Mouse (Mus musculus): Measurements from ENCODE around the gene Strn3. TPM values are rescaled to one million over a fixed set of nuclear protein-coding genes. Genes with fewer than 3 reads are reported as not detected.

The Strn3 gene
- polyA plus RNA-seq, 1 experiment from 2014 or later: 63.6 TPM

DNA sequence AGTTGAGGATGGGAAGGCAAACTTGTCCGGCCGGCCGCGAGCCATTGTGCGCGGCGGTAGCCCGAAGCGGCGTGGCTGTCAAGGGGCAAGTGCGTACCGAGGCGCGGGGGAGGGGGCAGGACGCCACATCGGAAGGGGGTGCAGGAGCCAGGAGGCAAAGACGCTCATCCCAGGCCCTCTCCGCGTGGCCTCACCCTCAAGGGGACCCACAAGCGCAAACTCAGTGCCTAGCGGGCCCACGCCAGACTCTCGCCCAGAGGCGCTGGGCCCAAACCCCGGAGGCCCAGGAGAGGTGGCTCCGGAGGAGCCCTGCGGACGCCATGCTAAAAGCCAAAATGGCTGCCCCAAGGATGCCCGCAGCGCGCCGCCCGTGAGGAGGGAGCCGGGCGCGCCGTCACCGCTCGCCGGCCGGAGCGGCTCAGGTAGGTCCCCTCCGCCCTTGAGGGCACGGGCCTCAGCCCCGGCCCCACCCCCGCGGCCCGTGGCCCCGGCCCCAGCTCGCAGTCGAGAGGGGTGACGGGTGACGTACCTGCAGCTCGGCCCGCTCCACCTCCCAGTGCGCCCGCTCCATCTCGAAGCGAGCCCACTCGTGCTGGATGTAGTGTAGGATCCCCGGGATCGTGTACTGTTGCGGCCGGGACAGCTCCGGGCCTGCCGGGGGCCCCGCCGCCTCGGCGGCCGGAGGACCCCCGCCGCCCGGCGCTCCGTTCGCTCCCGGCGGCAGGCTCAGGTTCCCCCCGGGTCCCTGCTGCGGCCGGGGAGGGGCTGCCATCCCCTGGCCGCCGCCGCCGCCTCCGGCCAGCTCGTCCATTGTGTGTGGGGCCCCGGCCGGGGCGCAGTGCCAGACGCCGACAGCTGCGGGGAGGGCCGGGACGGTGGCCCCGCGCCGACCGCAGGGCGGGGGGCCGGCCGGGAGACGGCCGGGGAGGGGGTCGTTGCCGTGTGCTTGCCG lies 528 bp downstream of the Strn3 start, which contains the start of gene Ap4s1:
TSS of gene Ap4s1 (plus strand) at position 141 of the 952 bp plus-strand sequence.
- Histone ChIP-seq H3K4me2 (replicated peaks; ENCODE audit: low read depth, low read length) (peak within 1 kb of the TSS; percentile 54), H3K9ac (replicated peaks; ENCODE audit: low read depth, low read length) (peak within 1 kb of the TSS; percentile 99), H3K4me3 (ENCODE audit: low read depth, low read length) (peak within 1 kb of the TSS; percentile 96), H3K27ac (ENCODE audit: low read length) (peak within 1 kb of the TSS; percentile 100), H3K36me3 (ENCODE audit: control insufficient read depth, insufficient read depth, low read length) (no peaks in the 10 kb centered on the region), H3K27me3 (ENCODE audit: control insufficient read depth, insufficient read depth, low read length) (no peaks in the 10 kb centered on the region), H3K9me3 (ENCODE audit: control insufficient read depth, low read depth, low read length) (no peaks in the 10 kb centered on the region), H3K4me1 (ENCODE audit: control insufficient read depth, insufficient read depth, low read length) (peaks cover 13% of the 10 kb centered on the region)
- ATAC-seq (ENCODE audit: insufficient number of reproducible peaks, insufficient read depth, low FRiP score, low read depth): peak; percentile 70
- WGBS: under 1% methylated on average over 90 of the region's 108 CpGs

DNA sequence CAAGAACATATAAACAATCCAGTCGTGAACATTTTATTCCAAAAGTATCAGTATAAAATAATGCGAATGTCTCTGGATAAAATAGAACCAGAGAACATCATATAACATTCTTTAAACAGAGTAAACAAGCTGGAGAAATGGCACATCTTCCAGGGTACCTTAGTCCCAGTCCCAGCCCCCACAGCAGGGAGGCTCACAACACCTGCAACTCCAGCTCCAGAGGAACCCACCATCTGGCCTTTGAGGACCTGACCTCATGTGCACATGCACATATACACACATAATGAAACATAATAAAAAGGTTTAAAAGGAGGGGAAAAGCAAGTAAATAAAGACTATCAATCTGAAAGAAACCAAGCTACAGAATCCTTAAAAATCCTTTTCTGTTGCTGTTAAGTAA lies 3.2 kb downstream of the Strn3 start:
- no peak overlapping the region for H3K9ac ChIP-seq (replicated peaks; ENCODE audit: low read depth, low read length)
- ATAC-seq (ENCODE audit: insufficient number of reproducible peaks, insufficient read depth, low FRiP score, low read depth): no peak
- peaks cover 11% of the 10 kb centered on the region for H3K4me1 ChIP-seq (ENCODE audit: control insufficient read depth, insufficient read depth, low read length)

DNA sequence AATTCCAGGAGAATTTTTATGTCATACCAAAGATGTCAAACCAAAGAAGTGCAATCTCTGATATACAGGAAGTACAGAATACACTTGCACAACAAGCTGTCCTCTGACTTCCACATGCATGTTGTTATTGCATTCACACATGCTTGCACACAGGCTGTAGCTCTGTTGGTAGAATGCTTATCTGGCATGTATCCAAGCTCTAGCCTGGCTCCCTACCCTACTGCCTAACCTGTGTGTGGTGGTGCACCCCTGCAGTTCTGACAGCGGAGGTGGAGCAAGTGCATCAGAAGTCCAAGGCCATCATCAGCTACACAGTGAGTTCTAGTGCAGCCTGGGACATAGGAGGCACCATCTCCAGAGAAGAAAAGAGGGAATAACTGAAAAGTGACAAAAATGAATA lies 12.9 kb downstream of the Strn3 start:
- ATAC-seq (ENCODE audit: insufficient number of reproducible peaks, insufficient read depth, low FRiP score, low read depth): no peak
- WGBS: 73% methylated on average over 1 of the region's 1 CpGs
- no peaks in the 10 kb centered on the region for H3K27me3 ChIP-seq (ENCODE audit: control insufficient read depth, insufficient read depth, low read length)
- H3K36me3 ChIP-seq (ENCODE audit: control insufficient read depth, insufficient read depth, low read length): no peaks in the 10 kb centered on the region
- H3K4me2 ChIP-seq (replicated peaks; ENCODE audit: low read depth, low read length): no peak overlapping the region
- H3K9me3 ChIP-seq (ENCODE audit: control insufficient read depth, low read depth, low read length): no peaks in the 10 kb centered on the region
- H3K4me3 ChIP-seq (ENCODE audit: low read depth, low read length): no peak overlapping the region
- H3K9ac ChIP-seq (replicated peaks; ENCODE audit: low read depth, low read length): no peak overlapping the region
- 0 out of 2 replicates have a peak, but pooled peaks cover 5% of the 10 kb centered on the region for H3K4me1 ChIP-seq (ENCODE audit: control insufficient read depth, insufficient read depth, low read length)
- no peak overlapping the region for H3K27ac ChIP-seq (ENCODE audit: low read length)

More for the DNA sequence above, 3.2 kb downstream of the Strn3 start:
- 66% methylated on average over 2 of the region's 2 CpGs for WGBS
- H3K4me3 ChIP-seq (ENCODE audit: low read depth, low read length): no peak overlapping the region
- H3K36me3 ChIP-seq (ENCODE audit: control insufficient read depth, insufficient read depth, low read length): no peaks in the 10 kb centered on the region
- no peaks in the 10 kb centered on the region for H3K9me3 ChIP-seq (ENCODE audit: control insufficient read depth, low read depth, low read length)
- H3K27ac ChIP-seq (ENCODE audit: low read length): no peak overlapping the region
- H3K4me2 ChIP-seq (replicated peaks; ENCODE audit: low read depth, low read length): no peak overlapping the region
- no peaks in the 10 kb centered on the region for H3K27me3 ChIP-seq (ENCODE audit: control insufficient read depth, insufficient read depth, low read length)

DNA sequence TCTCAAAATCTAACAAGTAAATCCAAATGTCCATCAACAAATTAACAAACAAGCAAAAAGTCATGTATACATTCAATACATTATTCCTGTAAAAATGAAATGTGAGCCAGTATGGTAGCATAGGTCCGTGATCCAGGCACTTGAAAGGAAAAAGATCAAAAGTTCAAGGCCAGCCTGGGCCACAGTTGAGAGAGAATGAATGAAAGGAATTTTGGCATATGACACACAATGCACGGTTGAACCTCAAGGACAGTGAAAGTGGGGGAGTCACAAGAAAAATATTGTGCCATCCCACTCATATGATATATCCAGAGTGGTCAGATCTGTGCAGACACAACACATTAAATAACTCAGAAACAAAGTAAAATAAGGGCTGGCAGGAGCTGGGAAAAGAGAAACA lies 15.3 kb downstream of the Strn3 start:
- no peak overlapping the region for H3K9ac ChIP-seq (replicated peaks; ENCODE audit: low read depth, low read length)
- no peak for ATAC-seq (ENCODE audit: insufficient number of reproducible peaks, insufficient read depth, low FRiP score, low read depth)
- H3K4me1 ChIP-seq (ENCODE audit: control insufficient read depth, insufficient read depth, low read length): 0 out of 2 replicates have a peak, but pooled peaks cover 18% of the 10 kb centered on the region
- H3K27me3 ChIP-seq (ENCODE audit: control insufficient read depth, insufficient read depth, low read length): no peaks in the 10 kb centered on the region
- H3K9me3 ChIP-seq (ENCODE audit: control insufficient read depth, low read depth, low read length): no peaks in the 10 kb centered on the region
- no peak overlapping the region for H3K4me3 ChIP-seq (ENCODE audit: low read depth, low read length)
- WGBS: 50% methylated on average over 2 of the region's 2 CpGs
- no peak overlapping the region for H3K4me2 ChIP-seq (replicated peaks; ENCODE audit: low read depth, low read length)
- H3K27ac ChIP-seq (ENCODE audit: low read length): no peak overlapping the region
- no peaks in the 10 kb centered on the region for H3K36me3 ChIP-seq (ENCODE audit: control insufficient read depth, insufficient read depth, low read length)

- Histone ChIP-seq H3K9ac (replicated peaks; ENCODE audit: low read depth, low read length) (no peak overlapping the region), H3K27ac (ENCODE audit: low read length) (no peak overlapping the region), H3K27me3 (ENCODE audit: control insufficient read depth, insufficient read depth, low read length) (no peaks in the 10 kb centered on the region), H3K9me3 (ENCODE audit: control insufficient read depth, low read depth, low read length) (no peaks in the 10 kb centered on the region), H3K4me1 (ENCODE audit: control insufficient read depth, insufficient read depth, low read length) (0 out of 2 replicates have a peak, but pooled peaks cover 16% of the 10 kb centered on the region), H3K4me2 (replicated peaks; ENCODE audit: low read depth, low read length) (no peak overlapping the region), H3K4me3 (ENCODE audit: low read depth, low read length) (no peak overlapping the region), H3K36me3 (ENCODE audit: control insufficient read depth, insufficient read depth, low read length) (no peaks in the 10 kb centered on the region)
- WGBS: 63% methylated on average over 4 of the region's 4 CpGs
- no peak for ATAC-seq (ENCODE audit: insufficient number of reproducible peaks, insufficient read depth, low FRiP score, low read depth)
These were observed 18.4 kb downstream of the Strn3 start for GRCm38 (mm10) chr12:51673270-51673669.

- Histone ChIP-seq H3K27me3 (ENCODE audit: control insufficient read depth, insufficient read depth, low read length) (no peaks in the 10 kb centered on the region), H3K27ac (ENCODE audit: low read length) (no peak overlapping the region), H3K9ac (replicated peaks; ENCODE audit: low read depth, low read length) (no peak overlapping the region), H3K4me3 (ENCODE audit: low read depth, low read length) (no peak overlapping the region), H3K4me2 (replicated peaks; ENCODE audit: low read depth, low read length) (no peak overlapping the region), H3K9me3 (ENCODE audit: control insufficient read depth, low read depth, low read length) (no peaks in the 10 kb centered on the region), H3K4me1 (ENCODE audit: control insufficient read depth, insufficient read depth, low read length) (0 out of 2 replicates have a peak, but pooled peaks cover 13% of the 10 kb centered on the region), H3K36me3 (ENCODE audit: control insufficient read depth, insufficient read depth, low read length) (no peaks in the 10 kb centered on the region)
- ATAC-seq (ENCODE audit: insufficient number of reproducible peaks, insufficient read depth, low FRiP score, low read depth): no peak
- WGBS: 40% methylated on average over 5 of the region's 5 CpGs
These were observed 20.3 kb downstream of the Strn3 start for GRCm38 (mm10) chr12:51671231-51671891.

DNA sequence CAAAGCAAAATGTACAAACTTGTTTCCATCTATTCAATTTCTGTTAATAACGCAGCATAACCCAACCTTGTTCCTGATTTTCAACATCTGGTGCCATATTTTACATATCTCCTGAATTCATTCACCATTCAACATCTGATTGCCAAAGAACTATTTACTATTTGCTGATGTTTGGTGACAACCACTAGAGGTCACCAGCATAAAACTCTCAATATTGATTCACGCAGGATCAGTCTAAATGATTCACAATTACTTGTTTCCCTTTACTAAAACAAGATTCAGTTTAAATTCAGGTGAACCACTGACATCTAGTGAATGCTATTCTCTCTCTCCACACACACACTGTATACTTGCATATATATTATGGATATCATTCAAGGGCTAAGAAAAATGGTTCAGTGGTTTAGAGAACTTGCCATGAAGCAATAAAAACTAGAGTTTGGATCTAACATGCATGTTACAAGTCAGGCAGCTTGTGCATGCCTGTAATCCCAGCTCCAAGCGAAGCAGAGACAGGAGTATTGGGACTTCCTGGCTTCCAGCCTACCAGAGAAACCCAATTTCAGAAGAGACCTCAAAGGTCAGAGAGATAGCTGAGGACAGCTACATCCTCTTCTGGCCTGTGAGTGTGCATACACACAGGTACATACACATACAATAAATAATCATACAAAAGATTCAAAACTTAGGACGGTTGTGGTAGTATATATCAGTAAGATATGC lies 24.8 kb downstream of the Strn3 start:
- no peaks in the 10 kb centered on the region for H3K4me1 ChIP-seq (ENCODE audit: control insufficient read depth, insufficient read depth, low read length)
- ATAC-seq (ENCODE audit: insufficient number of reproducible peaks, insufficient read depth, low FRiP score, low read depth): no peak
- H3K4me2 ChIP-seq (replicated peaks; ENCODE audit: low read depth, low read length): no peak overlapping the region
- no peak overlapping the region for H3K9ac ChIP-seq (replicated peaks; ENCODE audit: low read depth, low read length)
- no peak overlapping the region for H3K27ac ChIP-seq (ENCODE audit: low read length)
- no peaks in the 10 kb centered on the region for H3K9me3 ChIP-seq (ENCODE audit: control insufficient read depth, low read depth, low read length)
- whole genome bisulfite sequencing: 69% methylated on average over 4 of the region's 4 CpGs
- no peaks in the 10 kb centered on the region for H3K36me3 ChIP-seq (ENCODE audit: control insufficient read depth, insufficient read depth, low read length)
- no peak overlapping the region for H3K4me3 ChIP-seq (ENCODE audit: low read depth, low read length)
- H3K27me3 ChIP-seq (ENCODE audit: control insufficient read depth, insufficient read depth, low read length): no peaks in the 10 kb centered on the region

DNA sequence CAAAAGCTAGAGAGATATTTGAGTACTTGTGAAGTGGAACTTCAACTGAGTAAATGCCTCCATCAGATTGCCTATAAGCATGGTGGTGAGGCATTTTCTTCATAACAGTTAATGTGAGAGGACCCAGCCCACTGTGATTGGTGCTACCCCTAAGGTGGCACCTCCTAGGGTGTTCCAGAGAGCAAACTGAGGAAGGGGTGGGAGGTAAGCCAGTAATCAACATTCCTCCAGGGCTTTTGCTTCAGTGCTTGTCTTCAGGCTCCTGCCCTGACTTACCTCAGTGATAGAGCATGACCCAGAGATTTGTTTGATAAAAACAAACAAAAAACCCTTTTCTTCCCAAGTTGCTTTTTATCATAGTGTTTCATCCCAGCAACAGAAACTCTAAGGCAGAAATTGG lies 27.8 kb downstream of the Strn3 start:
- no peak overlapping the region for H3K27ac ChIP-seq (ENCODE audit: low read length)
- no peaks in the 10 kb centered on the region for H3K27me3 ChIP-seq (ENCODE audit: control insufficient read depth, insufficient read depth, low read length)
- H3K9me3 ChIP-seq (ENCODE audit: control insufficient read depth, low read depth, low read length): no peaks in the 10 kb centered on the region
- no peaks in the 10 kb centered on the region for H3K4me1 ChIP-seq (ENCODE audit: control insufficient read depth, insufficient read depth, low read length)
- no peak overlapping the region for H3K4me3 ChIP-seq (ENCODE audit: low read depth, low read length)
- no peak overlapping the region for H3K9ac ChIP-seq (replicated peaks; ENCODE audit: low read depth, low read length)
- no peak overlapping the region for H3K4me2 ChIP-seq (replicated peaks; ENCODE audit: low read depth, low read length)
- no peaks in the 10 kb centered on the region for H3K36me3 ChIP-seq (ENCODE audit: control insufficient read depth, insufficient read depth, low read length)
- no peak for ATAC-seq (ENCODE audit: insufficient number of reproducible peaks, insufficient read depth, low FRiP score, low read depth)
